Mouse (Mus musculus) liver, postnatal 0 days (tissue): ENCODE measurements at regions not wholly inside any gene's neighbourhood (a gene's known extent, or its start where the extent isn't known, plus 50 kb on each side); places are given as distances from the start of the nearest gene placed in this dataset.

Source experiments
- ATAC-seq: fragments of 200-750 bp; cut with Nextera tagmentation; 2 replicates; pipeline ENCODE4 v1.8.0; 2017; ENCODE audit warnings: mild to moderate bottlenecking, moderate library complexity
- DNase-seq: peaks from one replicate; pipeline ENCODE4 v3.0.0-alpha.2; 2016
- H3K27ac ChIP-seq: fragments of 300-500 bp; sonication (generic); 2 replicates; pipeline ENCODE4 v1.5.1; 2014; ENCODE audit warnings: antibody characterized with exemption, moderate library complexity, mild to moderate bottlenecking, low read depth
- H3K27me3 ChIP-seq: fragments of 300-500 bp; sonication (generic); 2 replicates; pipeline ENCODE4 v1.6.1; 2014; ENCODE audit warnings: low read length, control low read depth, mixed read lengths; ENCODE audit not compliant: insufficient read depth
- H3K36me3 ChIP-seq: fragments of 300-500 bp; sonication (generic); replicated peaks from 2 replicates; pipeline ENCODE4 v1.6.1; 2014; ENCODE audit warnings: mild to moderate bottlenecking, control low read depth, low read length, moderate library complexity, mixed read lengths; ENCODE audit not compliant: insufficient read depth
- H3K4me1 ChIP-seq: fragments of 300-500 bp; sonication (generic); 2 replicates; pipeline ENCODE4 v1.6.1; 2014; ENCODE audit warnings: antibody characterized with exemption, mild to moderate bottlenecking, control low read depth; ENCODE audit not compliant: insufficient read depth
- H3K4me2 ChIP-seq: fragments of 300-500 bp; sonication (generic); 2 replicates; pipeline ENCODE4 v1.6.1; 2014; ENCODE audit warnings: low read depth, mild to moderate bottlenecking, low read length, moderate library complexity, mixed read lengths
- H3K4me3 ChIP-seq: fragments of 300-500 bp; sonication (generic); 2 replicates; pipeline ENCODE4 v1.5.1; 2014; ENCODE audit warnings: low read depth, low read length
- H3K9ac ChIP-seq: fragments of 300-500 bp; sonication (generic); replicated peaks from 2 replicates; pipeline ENCODE4 v1.6.1; 2014; ENCODE audit warnings: mild to moderate bottlenecking, moderate library complexity
- H3K9me3 ChIP-seq: fragments of 300-500 bp; sonication (generic); 2 replicates; pipeline ENCODE4 v1.6.1; 2016; ENCODE audit warnings: mild to moderate bottlenecking, control low read depth, low read length, mixed read lengths
- CTCF ChIP-seq: sonication (generic); IDR thresholded peaks from 2 replicates; pipeline ENCODE4 v1.5.1; 2016; ENCODE audit warnings: antibody characterized with exemption, low read depth
- EP300 ChIP-seq: IDR thresholded peaks from 2 replicates; pipeline ENCODE4 v1.6.1; 2016; ENCODE audit warnings: antibody characterized with exemption, low read depth, mild to moderate bottlenecking
- WGBS: fragments of 180-500 bp; shearing (Covaris S2); extraction: QIAGEN DNeasy Blood & Tissue Kit; methylation state at CpG from one replicate; pipeline ENCODE4 v1.1.7; 2014; ENCODE audit not compliant: insufficient replicate concordance; 5-methylcytosine and 5-hydroxymethylcytosine counted together

DNA sequence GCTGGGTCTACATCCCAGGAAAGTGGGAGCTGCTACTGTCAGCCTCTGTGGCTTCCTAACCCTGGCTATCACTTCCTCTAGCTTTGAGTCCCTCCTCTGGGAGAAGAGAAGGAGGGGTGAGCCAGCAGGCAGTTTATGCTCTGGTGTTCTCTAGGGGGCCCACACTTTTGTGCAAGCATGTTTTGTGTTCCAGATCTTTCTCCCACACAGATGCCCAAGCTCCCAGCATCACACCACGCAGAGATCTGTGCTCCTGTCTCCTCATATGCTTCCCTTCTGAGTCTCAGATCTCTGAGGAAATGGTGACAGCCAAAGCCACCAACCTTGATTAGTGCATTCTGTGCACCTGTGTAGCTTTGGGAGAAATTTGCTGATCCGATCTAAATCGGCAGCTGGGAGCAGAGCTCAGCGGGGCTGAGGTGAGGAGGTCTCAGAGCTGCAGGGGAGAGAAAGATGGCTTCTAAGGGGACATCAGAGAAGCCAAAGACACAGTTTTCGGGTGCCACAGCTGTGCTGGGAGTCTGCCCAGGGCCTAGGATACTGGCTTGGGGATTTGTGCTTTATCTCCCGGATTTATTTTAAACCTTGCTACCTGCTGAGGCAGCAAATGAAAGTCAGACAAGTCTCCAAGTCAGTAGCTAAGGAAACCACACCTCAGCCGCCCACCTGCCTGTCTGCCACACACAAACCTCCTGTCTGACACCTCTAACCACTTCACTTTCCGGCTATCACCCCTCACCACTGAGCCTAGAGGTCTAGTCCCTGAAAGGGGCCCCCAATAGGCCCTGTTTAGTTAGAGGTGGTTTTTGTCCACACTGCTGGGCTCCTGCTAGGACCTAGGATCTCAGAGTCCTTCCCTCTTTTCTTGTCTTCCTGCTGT lies 185.4 kb upstream of the Tle3 start:
- DNase-seq = no peak
- ATAC-seq = no peak
- Histone ChIP-seq H3K4me1 (no peaks in the 10 kb centered on the region), H3K9ac (no peak overlapping the region), H3K27ac (no peak overlapping the region), H3K4me3 (no peak overlapping the region), H3K36me3 (no peaks in the 10 kb centered on the region), H3K9me3 (no peaks in the 10 kb centered on the region), H3K4me2 (no peak overlapping the region), H3K27me3 (no peaks in the 10 kb centered on the region)
- 57% methylated on average over 8 of the region's 8 CpGs for WGBS
- no peak for TF ChIP-seq CTCF
- no peak for TF ChIP-seq EP300

- Histone ChIP-seq H3K9ac (no peak overlapping the region), H3K4me2 (no peak overlapping the region), H3K9me3 (no peaks in the 10 kb centered on the region), H3K36me3 (no peaks in the 10 kb centered on the region), H3K27ac (no peak overlapping the region), H3K4me3 (no peak overlapping the region), H3K27me3 (no peaks in the 10 kb centered on the region), H3K4me1 (no peaks in the 10 kb centered on the region)
- ATAC-seq = no peak
- TF ChIP-seq EP300 (no peak), CTCF (no peak)
- 69% methylated on average over 3 of the region's 3 CpGs for WGBS
- DNase-seq = no peak
These were observed 184.3 kb upstream of the Tle3 start for GRCm38 (mm10) chr9:61187713-61188399.

GRCm38 (mm10) chr9:61189295-61189694 lies 182.9 kb upstream of the Tle3 start:
- H3K4me3 ChIP-seq = no peak overlapping the region
- no peaks in the 10 kb centered on the region for H3K9me3 ChIP-seq
- TF ChIP-seq CTCF (no peak), EP300 (no peak)
- no peak overlapping the region for H3K4me2 ChIP-seq
- no peak overlapping the region for H3K9ac ChIP-seq
- ATAC-seq = no peak
- 75% methylated on average over 8 of the region's 8 CpGs for WGBS
- no peaks in the 10 kb centered on the region for H3K36me3 ChIP-seq
- H3K27ac ChIP-seq = no peak overlapping the region
- H3K4me1 ChIP-seq = no peaks in the 10 kb centered on the region
- H3K27me3 ChIP-seq = no peaks in the 10 kb centered on the region
- no peak for DNase-seq

GRCm38 (mm10) chr9:61199077-61199753 lies 173.0 kb upstream of the Tle3 start:
- ATAC-seq (no peak), DNase-seq (no peak)
- TF ChIP-seq CTCF (no peak), EP300 (no peak)
- Histone ChIP-seq H3K27me3 (0 out of 2 replicates have a peak, but pooled peaks cover 2% of the 10 kb centered on the region), H3K4me2 (no peak overlapping the region), H3K4me3 (no peak overlapping the region), H3K9me3 (no peaks in the 10 kb centered on the region), H3K36me3 (no peaks in the 10 kb centered on the region), H3K4me1 (no peaks in the 10 kb centered on the region), H3K27ac (no peak overlapping the region), H3K9ac (no peak overlapping the region)
- WGBS = 50% methylated on average over 4 of the region's 4 CpGs

GRCm38 (mm10) chr9:61199891-61200290 lies 172.3 kb upstream of the Tle3 start:
- ATAC-seq (no peak), DNase-seq (no peak)
- no peak for TF ChIP-seq CTCF
- no peak for TF ChIP-seq EP300
- no peak overlapping the region for H3K27ac ChIP-seq
- no peak overlapping the region for H3K4me3 ChIP-seq
- H3K9me3 ChIP-seq = no peaks in the 10 kb centered on the region
- 0 out of 2 replicates have a peak, but pooled peaks cover 2% of the 10 kb centered on the region for H3K27me3 ChIP-seq
- H3K4me1 ChIP-seq = no peaks in the 10 kb centered on the region
- no peak overlapping the region for H3K9ac ChIP-seq
- whole genome bisulfite sequencing = 36% methylated on average over 8 of the region's 8 CpGs
- H3K4me2 ChIP-seq = no peak overlapping the region
- H3K36me3 ChIP-seq = no peaks in the 10 kb centered on the region

DNA sequence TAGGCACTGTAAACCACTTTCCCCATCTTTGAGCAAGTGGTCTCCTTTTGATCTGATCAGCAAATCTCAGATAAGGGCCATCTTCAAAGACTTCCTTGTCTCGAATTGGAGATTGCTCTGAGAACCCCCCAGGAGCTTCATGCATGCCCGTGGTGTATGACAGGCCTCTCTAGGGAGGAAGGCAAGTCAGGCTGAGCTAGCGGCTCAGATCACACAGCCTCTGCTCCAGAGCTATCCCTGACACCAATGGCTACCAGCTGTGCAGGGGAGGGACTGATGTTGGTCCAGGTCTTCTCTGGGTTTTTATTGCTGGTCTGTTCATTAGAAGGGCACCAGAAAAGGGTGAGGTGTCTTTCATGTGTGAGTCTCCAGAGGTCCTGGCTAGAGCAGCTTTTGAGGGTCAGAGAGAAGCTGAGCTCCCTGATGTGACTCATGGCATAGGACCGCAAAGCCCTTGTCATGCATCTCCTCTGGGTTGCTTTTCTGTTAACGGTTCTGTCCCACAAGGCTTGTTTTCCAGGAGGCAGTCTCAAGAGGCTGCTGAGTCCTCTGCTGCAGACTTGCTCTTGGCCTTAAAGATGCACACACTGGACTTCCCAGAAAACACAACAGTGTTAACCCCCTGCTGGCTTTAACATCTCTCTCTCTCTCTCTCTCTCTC lies 171.7 kb upstream of the Tle3 start:
- no peaks in the 10 kb centered on the region for H3K4me1 ChIP-seq
- H3K4me2 ChIP-seq = no peak overlapping the region
- 0 out of 2 replicates have a peak overlapping the region, but pooled peaks have one; percentile 6 for H3K27ac ChIP-seq
- no peaks in the 10 kb centered on the region for H3K9me3 ChIP-seq
- ATAC-seq (no peak), DNase-seq (no peak)
- H3K4me3 ChIP-seq = no peak overlapping the region
- no peak overlapping the region for H3K9ac ChIP-seq
- 25% methylated on average over 5 of the region's 5 CpGs for WGBS
- H3K36me3 ChIP-seq = no peaks in the 10 kb centered on the region
- TF ChIP-seq EP300 (no peak), CTCF (no peak)
- 0 out of 2 replicates have a peak, but pooled peaks cover 2% of the 10 kb centered on the region for H3K27me3 ChIP-seq
